Mouse (Mus musculus): Measurements from ENCODE around the gene Homer2. TPM values are rescaled to one million over a fixed set of nuclear protein-coding genes. Genes with fewer than 3 reads are reported as not detected.

Gene Homer2
- total RNA-seq, 1 experiment from 2014 or later: not detected

DNA sequence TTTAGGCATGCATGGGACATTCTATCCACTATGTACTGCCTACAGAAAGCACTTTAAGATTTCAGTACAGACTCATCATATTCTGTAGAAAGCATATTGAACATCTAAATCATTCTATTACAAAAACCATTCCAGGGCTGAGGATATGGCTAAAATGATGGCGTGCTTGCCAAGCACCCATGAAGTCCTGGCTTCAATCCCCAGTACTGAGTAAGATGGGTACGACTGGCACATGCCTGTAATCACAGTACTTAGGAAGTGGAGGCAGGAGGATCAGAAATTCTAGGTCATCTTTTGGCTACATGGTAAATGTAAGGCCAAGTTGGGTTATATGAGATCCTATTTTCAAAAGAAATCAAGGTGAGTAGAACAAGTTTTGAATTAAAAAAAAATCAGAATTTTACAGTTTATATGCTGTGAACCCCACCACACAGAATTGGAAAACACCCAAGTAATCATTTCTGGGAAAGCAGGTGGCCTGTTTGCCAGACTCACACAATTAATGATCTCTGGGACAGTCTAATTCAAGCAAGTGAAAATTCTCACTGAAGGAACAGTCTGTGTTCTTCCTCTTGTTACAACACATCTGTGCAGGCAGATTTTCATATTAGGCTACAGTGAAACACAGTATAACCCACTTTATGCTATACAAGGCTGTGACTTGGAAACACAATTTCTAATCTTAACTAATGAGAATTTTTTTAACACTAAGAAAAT lies 49.5 kb downstream of the Homer2 start:
- no peak for ATAC-seq (replicated peaks; ENCODE audit: insufficient number of reproducible peaks, low FRiP score, low TSS enrichment, poor library complexity, severe bottlenecking)

DNA sequence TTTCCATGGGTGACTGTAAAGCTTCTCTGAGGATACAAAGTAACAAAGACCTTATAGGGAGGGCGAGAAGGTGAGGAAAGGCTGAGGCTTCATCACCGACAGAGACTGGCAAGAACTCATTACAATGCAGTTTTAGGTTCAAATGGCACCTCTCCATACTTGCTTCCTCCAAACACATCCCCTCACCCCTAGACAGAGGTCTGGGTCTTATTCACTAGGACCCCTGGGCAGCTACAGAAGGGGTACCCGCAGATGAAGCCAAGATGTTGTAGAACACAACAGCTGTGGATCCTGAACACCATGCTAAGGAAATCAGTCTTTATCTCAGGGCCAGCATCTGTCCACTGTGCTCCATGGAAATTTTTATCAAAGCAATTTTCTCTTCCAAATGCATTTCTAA lies 50.3 kb downstream of the Homer2 start:
- ATAC-seq (replicated peaks; ENCODE audit: insufficient number of reproducible peaks, low FRiP score, low TSS enrichment, poor library complexity, severe bottlenecking): no peak

DNA sequence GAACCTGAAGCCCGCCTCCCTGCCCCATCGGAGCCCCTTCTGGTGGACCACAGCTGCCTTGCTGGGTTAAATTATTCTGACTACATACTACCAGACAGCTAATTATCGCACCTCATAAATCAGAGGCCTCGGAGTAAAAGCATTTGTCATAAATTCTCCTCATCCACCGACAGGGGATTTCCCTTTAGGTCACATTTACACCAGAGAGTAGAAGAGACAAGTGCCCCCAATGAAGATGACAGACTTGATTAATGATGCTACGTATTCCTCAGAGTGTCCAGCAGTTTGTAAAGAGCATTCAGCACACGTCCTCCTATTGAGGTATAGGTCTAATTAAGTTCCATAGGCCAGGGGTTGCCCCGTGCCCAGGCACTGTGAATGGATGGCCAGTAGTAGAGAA lies 50.7 kb downstream of the Homer2 start:
- no peak for ATAC-seq (replicated peaks; ENCODE audit: insufficient number of reproducible peaks, low FRiP score, low TSS enrichment, poor library complexity, severe bottlenecking)

DNA sequence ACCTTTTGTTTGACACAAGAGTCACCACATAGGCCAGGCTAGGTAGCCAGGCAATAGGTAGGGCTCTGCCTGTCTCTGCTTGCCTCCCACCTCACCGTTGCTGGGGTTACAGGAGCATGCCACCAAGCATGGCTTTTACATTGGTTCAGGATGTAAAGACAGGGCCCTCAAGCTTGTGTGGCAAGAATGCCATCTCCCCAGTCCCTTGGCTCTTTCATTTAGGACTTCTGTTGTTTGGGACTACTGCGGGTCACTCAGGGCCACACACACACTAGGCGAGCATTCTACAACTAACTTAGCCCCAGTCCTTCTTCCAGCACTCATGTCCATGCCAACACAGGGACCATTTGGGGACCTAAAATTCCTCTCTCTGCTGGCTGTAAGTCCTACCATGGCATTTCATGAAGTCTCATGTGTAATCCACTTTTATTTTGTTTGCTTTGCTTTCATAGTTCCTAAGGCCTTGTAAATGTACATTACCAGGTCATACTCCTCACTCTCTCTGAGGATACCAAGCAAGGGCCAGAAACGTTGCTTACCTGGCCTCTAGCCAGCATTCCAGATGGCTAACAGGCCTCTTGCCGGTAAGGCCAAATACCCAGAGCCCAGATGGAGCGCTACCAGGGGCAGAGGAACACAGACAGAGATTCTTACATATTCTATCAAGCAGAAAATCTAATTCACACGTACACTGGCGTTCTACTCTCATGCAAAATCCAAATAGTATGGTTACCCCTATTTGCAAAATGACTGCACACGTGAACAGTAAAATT lies 52.2 kb downstream of the Homer2 start:
- no peak for ATAC-seq (replicated peaks; ENCODE audit: insufficient number of reproducible peaks, low FRiP score, low TSS enrichment, poor library complexity, severe bottlenecking)

DNA sequence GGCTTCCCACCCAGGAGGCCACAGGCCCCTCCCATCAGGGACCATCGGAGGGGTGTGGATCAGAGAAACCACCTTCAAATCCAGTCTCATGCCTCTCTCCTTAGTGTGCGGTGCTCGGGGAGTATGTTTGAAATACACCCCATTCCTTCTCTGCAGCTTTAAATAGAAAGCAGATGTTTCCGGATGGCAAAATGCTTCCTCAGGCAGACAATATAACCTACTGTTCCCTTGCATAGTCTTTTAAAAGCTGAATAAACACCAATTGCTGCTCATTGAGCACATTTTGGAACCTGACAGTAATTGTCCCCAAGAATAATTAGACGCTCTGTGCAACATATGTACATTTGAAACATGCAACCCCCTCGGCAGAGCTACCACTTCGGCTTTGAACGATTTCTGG lies 53.3 kb downstream of the Homer2 start:
- ATAC-seq (replicated peaks; ENCODE audit: insufficient number of reproducible peaks, low FRiP score, low TSS enrichment, poor library complexity, severe bottlenecking): no peak

DNA sequence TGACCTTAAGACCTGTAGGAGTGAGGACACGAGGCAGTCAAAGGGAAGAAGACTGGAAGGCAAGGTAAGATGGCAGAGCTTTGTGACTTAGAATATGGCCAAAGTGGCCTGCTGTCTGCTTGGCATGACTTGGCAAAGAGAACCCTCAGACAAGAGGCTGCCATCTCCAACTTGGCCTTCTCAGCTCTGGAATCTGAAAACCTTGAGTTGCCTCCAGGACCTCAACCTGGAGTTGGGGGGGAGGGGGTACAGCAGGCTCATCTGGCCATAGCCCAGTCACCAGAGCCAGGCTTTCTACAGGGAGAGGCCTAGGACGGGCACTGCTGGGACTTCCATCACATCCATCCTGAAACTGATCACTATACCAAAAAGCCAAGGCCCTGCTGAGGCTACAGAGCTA lies 55.0 kb downstream of the Homer2 start:
- ATAC-seq (replicated peaks; ENCODE audit: insufficient number of reproducible peaks, low FRiP score, low TSS enrichment, poor library complexity, severe bottlenecking): no peak

DNA sequence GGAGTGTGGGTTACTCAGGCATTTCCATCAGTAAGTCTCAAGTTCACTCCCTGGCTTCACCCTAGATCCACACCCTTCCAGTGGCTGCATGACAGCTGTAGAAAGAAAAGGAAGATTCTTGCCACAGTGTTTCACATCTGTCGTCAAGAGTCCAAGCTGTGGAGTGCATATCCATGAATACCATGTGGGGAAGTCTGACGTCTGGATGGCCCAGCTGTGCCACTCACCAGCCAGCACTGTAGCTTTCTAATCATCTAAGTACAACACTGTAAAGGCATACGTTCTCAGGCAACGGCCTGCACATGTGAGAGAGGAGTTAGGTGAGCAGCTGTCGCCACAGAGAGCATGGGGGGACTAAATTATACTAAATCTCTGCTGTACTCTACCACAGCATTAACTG lies 56.0 kb downstream of the Homer2 start:
- ATAC-seq (replicated peaks; ENCODE audit: insufficient number of reproducible peaks, low FRiP score, low TSS enrichment, poor library complexity, severe bottlenecking): no peak

DNA sequence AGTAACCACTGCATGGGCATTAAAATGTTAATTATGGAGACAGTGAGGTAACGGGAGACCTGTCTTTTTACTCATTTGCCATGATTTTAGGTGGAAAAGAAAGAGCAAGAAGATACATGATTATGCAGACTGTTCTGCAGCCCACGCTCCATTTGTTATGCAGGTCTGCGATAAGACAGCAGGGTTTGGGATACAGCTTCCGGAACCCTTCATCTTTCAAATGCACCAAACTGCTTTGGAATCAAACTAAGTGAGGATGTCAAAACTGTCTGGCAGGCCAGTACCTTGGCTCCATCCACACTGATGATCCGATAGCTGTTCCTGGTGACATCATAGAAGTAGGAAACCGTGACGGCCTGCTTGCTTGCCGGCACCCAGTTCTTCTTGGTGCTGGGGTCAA lies 58.1 kb downstream of the Homer2 start:
- no peak for ATAC-seq (replicated peaks; ENCODE audit: insufficient number of reproducible peaks, low FRiP score, low TSS enrichment, poor library complexity, severe bottlenecking)

DNA sequence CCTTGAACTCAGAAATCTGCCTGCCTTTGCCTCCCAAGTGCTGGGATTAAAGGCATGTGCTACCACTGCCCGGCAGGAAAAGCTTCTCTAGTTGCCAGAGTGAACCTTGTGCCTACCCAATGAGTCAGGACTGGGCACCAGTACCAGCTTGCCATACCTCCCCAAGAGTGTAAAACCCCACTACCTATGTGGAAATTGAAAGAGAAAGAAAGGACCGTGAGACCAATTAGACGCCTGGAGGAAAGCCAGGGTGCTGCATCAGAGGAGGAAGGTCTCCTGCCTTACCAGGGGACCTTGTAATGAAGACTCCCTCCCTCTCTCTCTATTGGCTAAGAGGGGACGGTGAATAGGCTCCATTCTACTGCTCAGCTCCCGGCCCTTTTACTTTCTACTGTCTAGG lies 59.4 kb downstream of the Homer2 start:
- ATAC-seq (replicated peaks; ENCODE audit: insufficient number of reproducible peaks, low FRiP score, low TSS enrichment, poor library complexity, severe bottlenecking): no peak

DNA sequence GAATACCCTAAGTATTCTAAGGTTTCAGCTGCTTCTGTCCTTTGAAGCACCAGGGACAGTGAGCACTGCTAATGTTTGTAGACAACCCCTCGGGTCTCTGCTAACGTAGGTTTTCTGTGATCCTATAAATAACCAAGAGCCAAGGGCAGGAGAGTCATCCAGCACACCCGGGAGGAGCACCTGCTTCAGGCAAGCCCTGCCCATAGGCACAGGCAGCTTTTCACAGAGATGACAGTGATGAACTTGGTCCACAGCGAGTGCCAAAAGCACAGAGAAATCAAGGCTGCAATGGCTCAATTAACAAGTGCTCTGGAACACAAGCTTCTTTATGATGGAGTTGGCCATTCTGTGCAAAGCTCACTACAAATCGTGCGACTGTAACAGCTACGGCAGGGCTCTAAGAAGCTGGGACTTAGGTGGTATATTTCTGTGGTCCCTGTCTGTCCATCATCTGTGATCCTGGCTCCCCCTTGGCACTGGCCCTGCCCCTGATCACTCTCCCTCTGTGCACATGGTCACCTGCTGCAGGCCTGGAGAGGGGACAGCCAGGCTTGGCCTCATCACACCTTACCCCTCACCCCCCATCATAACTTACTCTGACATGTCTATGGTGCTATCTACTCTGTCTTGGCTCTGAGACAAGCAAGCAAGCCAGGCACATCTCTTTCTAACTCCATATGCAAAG lies 62.6 kb downstream of the Homer2 start:
- ATAC-seq (replicated peaks; ENCODE audit: insufficient number of reproducible peaks, low FRiP score, low TSS enrichment, poor library complexity, severe bottlenecking): no peak

DNA sequence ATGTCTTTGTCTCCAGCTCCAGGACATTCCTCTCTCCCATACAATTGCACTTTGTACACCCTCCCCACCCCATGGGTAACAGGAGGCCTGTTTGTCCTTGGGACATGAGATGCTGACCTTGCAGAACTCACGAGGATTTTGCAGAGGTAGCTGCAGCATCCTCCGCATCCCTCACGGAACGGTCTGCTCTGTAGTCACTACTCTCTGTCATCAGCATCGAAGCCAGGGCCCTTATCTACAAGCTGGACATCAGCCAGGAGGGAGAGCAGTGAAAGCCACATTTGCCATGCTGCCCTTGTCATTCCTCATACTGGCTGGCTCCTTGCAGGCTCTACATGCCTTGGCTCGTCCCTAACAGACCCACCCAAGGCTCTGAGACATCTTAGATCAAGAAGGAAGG lies 66.2 kb downstream of the Homer2 start:
- no peak for ATAC-seq (replicated peaks; ENCODE audit: insufficient number of reproducible peaks, low FRiP score, low TSS enrichment, poor library complexity, severe bottlenecking)

DNA sequence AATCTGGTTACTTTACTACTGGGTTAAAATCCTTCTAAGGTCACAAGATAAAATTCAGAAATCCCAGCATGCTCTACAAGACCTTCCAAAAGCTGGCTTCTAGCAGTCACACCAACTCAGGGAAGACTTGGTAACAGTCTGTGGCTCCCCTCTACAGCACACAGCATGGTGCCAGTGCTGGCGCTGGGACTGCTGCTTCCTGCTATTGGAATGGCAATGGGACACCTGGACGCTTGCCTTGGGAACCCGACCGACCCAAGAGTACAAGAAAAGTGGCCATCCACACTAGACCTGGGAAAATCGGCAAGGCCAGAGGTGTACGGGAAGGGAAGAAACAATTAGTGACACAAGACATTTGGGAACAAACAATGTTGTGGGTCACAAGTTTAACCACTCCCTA lies 74.7 kb downstream of the Homer2 start:
- ATAC-seq (replicated peaks; ENCODE audit: insufficient number of reproducible peaks, low FRiP score, low TSS enrichment, poor library complexity, severe bottlenecking): no peak

DNA sequence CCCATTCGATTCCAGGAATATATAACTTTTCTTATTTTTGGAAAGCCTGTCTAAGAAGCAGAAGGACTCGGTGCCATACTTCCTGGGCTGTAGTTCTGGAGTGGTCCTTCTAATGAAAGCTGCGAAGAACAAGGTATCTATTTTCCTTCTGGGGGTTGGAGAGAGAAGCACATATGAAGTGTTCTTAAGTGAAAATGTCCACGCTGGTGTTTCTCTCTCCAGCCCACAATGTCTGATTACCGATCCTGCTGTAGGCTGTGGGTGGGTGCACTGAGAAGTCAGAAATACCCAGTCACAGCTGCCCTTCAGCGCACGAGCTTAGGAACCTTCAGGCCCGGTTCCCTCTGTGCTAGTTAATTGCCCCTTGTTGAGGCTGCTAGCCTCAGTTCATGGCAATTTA lies 76.1 kb downstream of the Homer2 start:
- ATAC-seq (replicated peaks; ENCODE audit: insufficient number of reproducible peaks, low FRiP score, low TSS enrichment, poor library complexity, severe bottlenecking): no peak

DNA sequence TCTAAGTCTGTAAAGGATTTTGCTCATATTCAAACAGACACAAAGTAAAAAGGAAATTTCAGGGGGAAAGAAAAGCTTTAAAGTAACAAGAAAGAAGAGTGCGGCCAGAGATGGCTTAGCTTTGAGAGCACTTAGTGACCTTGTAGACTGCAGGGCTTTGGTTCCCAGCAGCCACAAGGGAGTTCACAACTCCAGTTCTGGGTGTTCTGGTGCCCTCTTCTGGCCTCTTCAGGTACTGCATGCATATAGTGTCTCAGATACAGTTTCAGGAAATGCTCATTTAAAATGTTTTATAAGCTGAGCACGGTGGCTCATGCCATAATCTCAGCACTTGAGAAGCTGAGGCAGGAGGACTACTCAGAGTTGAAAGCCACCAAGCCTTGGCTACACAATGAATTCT lies 80.9 kb downstream of the Homer2 start:
- ATAC-seq (replicated peaks; ENCODE audit: insufficient number of reproducible peaks, low FRiP score, low TSS enrichment, poor library complexity, severe bottlenecking): no peak

DNA sequence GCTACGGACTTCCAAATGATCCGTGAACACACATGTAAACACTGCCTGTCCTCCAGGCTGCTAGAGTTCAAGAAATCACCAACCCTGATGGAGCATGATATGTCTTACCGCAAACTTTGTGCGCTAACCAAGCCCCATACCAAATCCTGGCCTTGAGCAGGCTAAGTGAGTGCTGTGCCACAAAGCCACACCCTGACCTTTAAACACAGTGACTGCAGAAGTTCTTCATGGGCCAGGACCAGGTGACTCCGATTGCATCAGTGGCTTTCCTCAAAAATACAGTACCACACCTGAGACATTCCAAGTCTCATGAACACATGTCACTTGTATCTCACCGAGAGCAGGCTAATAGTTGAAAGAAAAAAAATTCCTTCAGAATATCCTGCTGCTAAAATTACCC lies 83.6 kb downstream of the Homer2 start:
- no peak for ATAC-seq (replicated peaks; ENCODE audit: insufficient number of reproducible peaks, low FRiP score, low TSS enrichment, poor library complexity, severe bottlenecking)

DNA sequence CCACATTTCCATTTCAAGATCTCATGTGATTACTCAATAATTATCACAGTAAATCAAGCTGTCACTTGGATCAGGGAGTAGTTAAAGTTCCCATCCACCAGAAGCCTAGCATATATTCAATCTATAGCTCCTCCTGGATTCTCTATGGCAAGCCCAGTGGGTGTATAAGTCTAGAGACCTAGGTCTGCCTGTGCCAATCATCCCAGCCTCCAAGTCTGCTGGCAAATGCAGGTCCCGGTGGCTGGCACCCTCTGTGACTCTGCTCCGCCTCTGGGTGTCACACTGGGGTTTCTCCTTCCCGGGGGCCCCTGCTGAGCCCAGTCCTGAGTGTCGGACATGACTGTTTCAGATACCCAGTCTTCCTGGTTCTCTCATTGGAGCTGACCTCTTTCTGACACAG lies 84.5 kb downstream of the Homer2 start:
- ATAC-seq (replicated peaks; ENCODE audit: insufficient number of reproducible peaks, low FRiP score, low TSS enrichment, poor library complexity, severe bottlenecking): no peak

DNA sequence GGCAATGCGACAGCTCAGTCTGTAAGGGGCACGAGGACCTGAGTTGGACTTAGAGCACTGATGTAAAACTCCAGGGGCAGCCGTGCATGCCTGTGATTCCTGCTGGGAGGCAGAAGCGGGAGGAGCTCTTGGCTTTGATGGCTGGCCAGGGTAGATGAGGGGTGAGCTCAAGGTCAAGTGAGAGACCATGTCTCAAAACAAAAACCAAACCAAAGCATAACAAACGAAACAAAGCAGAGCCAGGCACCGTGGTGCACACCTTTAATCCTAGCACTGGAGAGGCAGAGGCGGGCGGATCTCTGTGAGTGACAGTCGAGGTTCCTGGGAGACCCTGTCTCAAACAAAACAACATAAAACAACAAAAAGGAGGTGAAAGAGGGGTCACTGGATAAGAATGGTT lies 92.3 kb downstream of the Homer2 start:
- ATAC-seq (replicated peaks; ENCODE audit: insufficient number of reproducible peaks, low FRiP score, low TSS enrichment, poor library complexity, severe bottlenecking): no peak

DNA sequence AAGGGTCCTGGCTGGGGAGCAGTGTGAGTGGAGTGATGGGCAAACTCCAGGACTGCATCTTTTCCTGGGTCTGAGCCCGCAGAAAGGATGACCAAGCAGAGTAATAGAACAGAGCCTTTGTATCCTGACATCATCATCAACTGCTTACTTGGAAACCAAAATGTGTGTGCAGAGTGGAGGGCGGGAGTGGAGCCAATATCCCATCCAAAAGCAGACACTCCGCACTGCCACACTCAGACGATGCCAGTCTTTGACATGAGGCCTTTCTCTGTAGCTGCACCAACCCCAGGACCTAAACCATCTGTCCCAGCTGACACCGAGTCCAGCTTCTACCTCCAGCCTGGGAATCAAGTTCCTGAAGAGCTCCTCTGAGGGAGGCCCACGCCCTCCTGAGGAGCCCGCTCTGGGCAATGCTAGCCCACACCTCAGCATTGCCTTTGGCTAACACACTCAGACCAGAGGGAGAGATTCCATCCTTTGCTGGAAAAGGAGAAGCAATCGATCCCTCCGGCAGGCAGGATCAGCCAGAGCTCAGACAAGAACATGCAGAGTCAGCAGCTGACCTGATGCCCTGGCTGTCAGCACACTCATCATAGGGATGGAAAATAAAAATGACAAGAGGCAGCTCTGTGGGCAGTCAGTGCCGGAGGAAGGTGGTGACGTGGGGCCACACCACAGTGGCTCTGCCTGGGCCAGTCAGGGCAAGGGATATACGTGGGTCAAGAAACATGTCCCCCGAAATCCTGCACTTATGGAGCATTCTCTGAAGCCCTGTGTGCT lies 94.3 kb downstream of the Homer2 start:
- no peak for ATAC-seq (replicated peaks; ENCODE audit: insufficient number of reproducible peaks, low FRiP score, low TSS enrichment, poor library complexity, severe bottlenecking)

DNA sequence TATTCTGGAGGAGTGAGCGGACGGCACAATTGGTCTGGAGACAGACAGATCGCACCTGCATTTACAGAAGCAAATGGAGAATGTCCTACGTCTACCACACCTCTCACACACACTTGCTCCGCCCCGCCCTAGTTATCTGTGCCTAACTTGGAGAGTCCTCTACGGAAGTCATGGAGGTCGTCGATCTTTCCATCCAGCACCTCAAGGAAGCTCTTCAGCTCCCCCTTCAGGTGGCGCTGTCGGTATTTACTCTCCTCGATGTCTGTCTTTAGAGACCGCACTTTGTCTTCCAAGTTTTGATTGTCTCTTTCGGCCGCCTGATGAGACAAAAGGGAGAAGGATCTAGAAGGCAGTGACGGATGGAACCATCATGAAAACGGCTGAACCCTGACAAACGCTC lies 97.2 kb downstream of the Homer2 start:
- no peak for ATAC-seq (replicated peaks; ENCODE audit: insufficient number of reproducible peaks, low FRiP score, low TSS enrichment, poor library complexity, severe bottlenecking)
